Mouse (Mus musculus) thymus, adult 2 months (tissue): ENCODE measurements around the gene Tmco4. TPM values are rescaled to one million over a fixed set of nuclear protein-coding genes. Genes with fewer than 3 reads are reported as not detected.

Experiments
- DNase-seq: peaks from one replicate; pipeline ENCODE4 v3.0.0; 2021
- H3K27ac ChIP-seq: fragments of 200-500 bp; 2 replicates; pipeline ENCODE4 v1.5.1; 2012; ENCODE audit warnings: low read length, control low read depth; ENCODE audit not compliant: control insufficient read depth, insufficient read depth
- H3K27me3 ChIP-seq: fragments of 200-500 bp; 2 replicates; pipeline ENCODE4 v1.6.1; 2012; ENCODE audit warnings: mild to moderate bottlenecking, low read length, moderate library complexity, mixed read lengths; ENCODE audit not compliant: control insufficient read depth, insufficient read depth
- H3K36me3 ChIP-seq: fragments of 200-500 bp; 2 replicates; pipeline ENCODE4 v1.6.1; 2012; ENCODE audit warnings: mild to moderate bottlenecking, low read length, moderate library complexity; ENCODE audit not compliant: control insufficient read depth, insufficient read depth
- H3K4me1 ChIP-seq: fragments of 200-500 bp; replicated peaks from 2 replicates; pipeline ENCODE4 v1.6.1; 2012; ENCODE audit warnings: low read length; ENCODE audit not compliant: control insufficient read depth, insufficient read depth
- H3K4me3 ChIP-seq: fragments of 200-500 bp; 2 replicates; pipeline ENCODE4 v1.5.1; 2012; ENCODE audit warnings: mild to moderate bottlenecking, low read length, control low read depth, moderate library complexity; ENCODE audit not compliant: control insufficient read depth, insufficient read depth
- CTCF ChIP-seq: fragments of 200-500 bp; IDR thresholded peaks from 2 replicates; pipeline ENCODE4 v1.5.1; 2012; ENCODE audit warnings: mild to moderate bottlenecking, control low read depth, low read length, moderate library complexity, borderline replicate concordance; ENCODE audit not compliant: control insufficient read depth, poor library complexity, insufficient read depth; ENCODE audit errors: extremely low read depth
- POLR2A ChIP-seq: fragments of 200-500 bp; IDR thresholded peaks from 2 replicates; pipeline ENCODE4 v1.6.1; 2012; ENCODE audit warnings: mild to moderate bottlenecking, low read length, control low read depth, moderate library complexity; ENCODE audit not compliant: control insufficient read depth, poor library complexity, insufficient read depth; ENCODE audit errors: extremely low read depth
- WGBS: fragments of 180-500 bp; shearing (Covaris S2); methylation state at CpG from one replicate; pipeline ENCODE4 v1.1.7; 2018; 5-methylcytosine and 5-hydroxymethylcytosine counted together
- polyA plus RNA-seq: library from polyadenylated mRNA; depleted of rRNA; stranded (reverse); fragments of >200 nt; gene quantifications from 2 replicates; pipeline ENCODE4 v1.2.3, GENCODE M21; 2012

Tmco4 gene
- polyA plus RNA-seq, 1 experiment, result 30.7 TPM

- Histone ChIP-seq H3K4me1 (no peaks in the 10 kb centered on the region), H3K36me3 (no peaks in the 10 kb centered on the region), H3K4me3 (no peak overlapping the region), H3K27me3 (no peaks in the 10 kb centered on the region), H3K27ac (no peak overlapping the region)
- no peak for DNase-seq
- WGBS, result 72% methylated on average over 3 of the region's 3 CpGs
- TF ChIP-seq POLR2A, result no peak
- TF ChIP-seq CTCF, result no peak
These were observed 47.7 kb downstream of the Tmco4 start for GRCm38 (mm10) chr4:139020385-139020784.

DNA sequence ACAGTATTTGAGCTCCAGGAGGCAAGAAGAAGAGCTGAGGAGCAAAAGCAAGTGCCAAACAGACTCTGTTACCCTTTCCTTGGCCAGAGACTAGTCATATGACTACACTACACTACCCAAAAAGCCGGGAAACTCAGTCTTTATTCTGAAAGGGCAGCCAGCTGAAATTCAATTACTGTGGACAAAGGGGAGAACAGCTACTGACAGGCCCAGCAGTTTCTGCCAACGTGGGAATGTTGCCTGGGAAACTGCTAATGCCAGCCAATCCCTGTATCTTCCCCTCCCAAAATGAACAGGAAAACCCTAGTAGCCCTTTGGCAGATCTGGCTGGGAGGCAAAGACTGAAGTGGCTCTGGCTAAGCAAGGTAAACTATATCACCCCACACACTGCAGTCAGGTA, 51.7 kb downstream of the Tmco4 start:
- H3K27ac ChIP-seq, result no peak overlapping the region
- 74% methylated on average over 2 of the region's 2 CpGs for WGBS
- no peak overlapping the region for H3K4me3 ChIP-seq
- H3K4me1 ChIP-seq, result no peaks in the 10 kb centered on the region
- H3K27me3 ChIP-seq, result no peaks in the 10 kb centered on the region
- TF ChIP-seq POLR2A (no peak), CTCF (no peak)
- DNase-seq, result no peak
- H3K36me3 ChIP-seq, result no peaks in the 10 kb centered on the region

GRCm38 (mm10) chr4:139030675-139031074, 58.0 kb downstream of the Tmco4 start:
- Histone ChIP-seq H3K4me1 (no peaks in the 10 kb centered on the region), H3K4me3 (no peak overlapping the region), H3K27ac (no peak overlapping the region), H3K36me3 (no peaks in the 10 kb centered on the region), H3K27me3 (no peaks in the 10 kb centered on the region)
- DNase-seq, result no peak
- WGBS, result 92% methylated on average over 6 of the region's 6 CpGs
- no peak for TF ChIP-seq POLR2A
- TF ChIP-seq CTCF, result no peak

GRCm38 (mm10) chr4:139032521-139032920, 59.8 kb downstream of the Tmco4 start:
- TF ChIP-seq CTCF (no peak), POLR2A (no peak)
- DNase-seq, result no peak
- Histone ChIP-seq H3K27ac (no peak overlapping the region), H3K36me3 (no peaks in the 10 kb centered on the region), H3K4me1 (no peaks in the 10 kb centered on the region), H3K27me3 (no peaks in the 10 kb centered on the region), H3K4me3 (no peak overlapping the region)
- WGBS, result 91% methylated on average over 12 of the region's 12 CpGs

DNA sequence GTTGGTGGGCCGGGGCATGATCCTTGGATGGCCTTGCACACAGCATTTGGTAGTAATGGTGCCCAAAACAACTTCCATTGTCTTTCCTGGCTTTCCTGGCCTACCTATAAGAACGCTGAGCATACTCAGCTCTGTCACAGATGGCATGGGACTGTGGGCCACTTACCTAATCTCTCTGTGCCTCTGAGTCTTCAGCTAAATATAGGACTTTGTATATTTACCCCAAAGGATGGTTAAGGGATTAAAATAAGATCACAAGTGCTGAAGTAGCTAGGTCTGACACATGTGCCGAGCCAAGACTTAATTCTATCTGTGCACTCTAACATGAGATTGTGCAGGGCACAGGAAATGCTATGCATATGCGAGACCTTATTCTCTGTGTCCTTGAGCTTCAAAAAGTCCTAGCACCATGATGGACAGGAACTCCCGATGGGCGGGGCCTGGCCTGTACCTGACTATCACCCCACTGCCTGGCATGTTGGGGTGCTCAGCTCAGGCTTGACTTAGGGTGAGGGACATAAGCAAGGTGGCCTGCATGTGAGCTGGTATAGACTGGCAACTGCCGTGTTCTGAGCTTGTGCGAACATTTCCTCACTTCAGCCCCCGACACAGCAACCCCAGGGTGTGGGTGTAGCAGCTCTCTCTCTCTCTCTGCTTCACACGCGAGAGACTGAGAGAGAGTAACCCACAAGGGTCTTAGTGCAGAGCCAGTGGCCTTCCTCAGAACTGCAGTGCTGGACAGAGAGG, 60.7 kb downstream of the Tmco4 start:
- no peak overlapping the region for H3K27ac ChIP-seq
- TF ChIP-seq POLR2A (no peak), CTCF (no peak)
- DNase-seq, result no peak
- no peak overlapping the region for H3K4me3 ChIP-seq
- H3K27me3 ChIP-seq, result no peaks in the 10 kb centered on the region
- H3K4me1 ChIP-seq, result no peaks in the 10 kb centered on the region
- no peaks in the 10 kb centered on the region for H3K36me3 ChIP-seq
- 94% methylated on average over 11 of the region's 11 CpGs for WGBS

DNA sequence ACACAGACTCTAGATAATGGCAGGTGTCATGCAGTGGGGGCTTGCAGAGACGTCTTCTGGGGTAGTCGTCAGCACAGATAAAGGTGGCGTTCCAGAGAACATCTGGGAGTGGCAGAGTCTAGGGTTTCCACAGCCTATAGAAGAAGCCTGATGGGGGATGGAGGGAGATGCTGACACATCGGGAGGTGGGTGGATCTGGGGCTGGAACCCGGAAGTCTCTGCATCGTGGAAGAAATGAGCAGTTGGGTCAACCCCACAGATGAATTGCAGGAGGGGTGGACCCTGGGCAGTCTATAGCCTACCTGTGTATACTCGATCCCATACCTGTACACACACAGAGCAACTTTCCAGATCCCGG, 61.3 kb downstream of the Tmco4 start:
- H3K36me3 ChIP-seq, result no peaks in the 10 kb centered on the region
- H3K27ac ChIP-seq, result no peak overlapping the region

GRCm38 (mm10) chr4:139034540-139034939, 61.9 kb downstream of the Tmco4 start:
- no peak for TF ChIP-seq POLR2A
- H3K27me3 ChIP-seq, result no peaks in the 10 kb centered on the region

More for the DNA sequence above, 61.3 kb downstream of the Tmco4 start:
- no peak for TF ChIP-seq CTCF
- TF ChIP-seq POLR2A, result no peak
- Histone ChIP-seq H3K27me3 (no peaks in the 10 kb centered on the region), H3K4me3 (no peak overlapping the region), H3K4me1 (no peaks in the 10 kb centered on the region)
- 93% methylated on average over 8 of the region's 8 CpGs for WGBS
- no peak for DNase-seq

More at GRCm38 (mm10) chr4:139034540-139034939, 61.9 kb downstream of the Tmco4 start:
- no peak overlapping the region for H3K27ac ChIP-seq
- H3K4me3 ChIP-seq, result no peak overlapping the region
- no peaks in the 10 kb centered on the region for H3K36me3 ChIP-seq
- H3K4me1 ChIP-seq, result no peaks in the 10 kb centered on the region
- WGBS, result 71% methylated on average over 4 of the region's 4 CpGs
- DNase-seq, result no peak
